Mouse (Mus musculus): ENCODE data around the gene Dyrk1a. TPM values are rescaled to one million over a fixed set of nuclear protein-coding genes. Genes with fewer than 3 reads are reported as not detected.
A peak's percentile ranks its signal among the peaks of the same experiment; 100 is the strongest.

Dyrk1a gene
- total RNA-seq, 2 experiments from 2014 or later, result 68.7 to 77.0 TPM

GRCm38 (mm10) chr16:94559282-94559681 lies 10.5 kb upstream of the Dyrk1a start:
- DNase-seq, result peak in 1 of 2 experiments; percentile 15

GRCm38 (mm10) chr16:94559782-94560181 lies 10.0 kb upstream of the Dyrk1a start:
- no peak for DNase-seq

- no peak for DNase-seq
Observed at GRCm38 (mm10) chr16:94560618-94561017, 9.2 kb upstream of the Dyrk1a start.

GRCm38 (mm10) chr16:94566124-94566523 lies 3.7 kb upstream of the Dyrk1a start:
- no peak for DNase-seq

- peak in 1 of 2 experiments; percentile 31 for DNase-seq
Observed at GRCm38 (mm10) chr16:94566834-94567585, 2.8 kb upstream of the Dyrk1a start.

GRCm38 (mm10) chr16:94567751-94568150 lies 2.1 kb upstream of the Dyrk1a start:
- no peak for DNase-seq

GRCm38 (mm10) chr16:94568335-94569228 lies 1.2 kb upstream of the Dyrk1a start:
- peak; percentile 84 to 91 for DNase-seq

- DNase-seq, result peak; percentile 78 to 84
Observed at GRCm38 (mm10) chr16:94570361-94571041, 691 bp downstream of the Dyrk1a start.

GRCm38 (mm10) chr16:94571111-94571993 lies 1.5 kb downstream of the Dyrk1a start:
- no peak for DNase-seq

GRCm38 (mm10) chr16:94572422-94572821 lies 2.6 kb downstream of the Dyrk1a start:
- DNase-seq, result no peak

GRCm38 (mm10) chr16:94574025-94574717 lies 4.4 kb downstream of the Dyrk1a start:
- no peak for DNase-seq

GRCm38 (mm10) chr16:94574718-94575094 lies 4.9 kb downstream of the Dyrk1a start:
- no peak for DNase-seq

GRCm38 (mm10) chr16:94575757-94576156 lies 5.9 kb downstream of the Dyrk1a start:
- DNase-seq, result no peak

- DNase-seq, result no peak
Observed at GRCm38 (mm10) chr16:94579348-94579747, 9.5 kb downstream of the Dyrk1a start.

GRCm38 (mm10) chr16:94580844-94581405 lies 11.1 kb downstream of the Dyrk1a start:
- peak in 1 of 2 experiments; percentile 23 for DNase-seq

GRCm38 (mm10) chr16:94586349-94586990 lies 16.7 kb downstream of the Dyrk1a start:
- no peak for DNase-seq

- DNase-seq, result no peak
Observed at GRCm38 (mm10) chr16:94587461-94587860, 17.7 kb downstream of the Dyrk1a start.

- no peak for DNase-seq
Observed at GRCm38 (mm10) chr16:94588171-94588570, 18.4 kb downstream of the Dyrk1a start.

- no peak for DNase-seq
Observed at GRCm38 (mm10) chr16:94588974-94589373, 19.2 kb downstream of the Dyrk1a start.

- DNase-seq, result no peak
Observed at GRCm38 (mm10) chr16:94589648-94590047, 19.8 kb downstream of the Dyrk1a start.
